In the genomic region with DNA sequence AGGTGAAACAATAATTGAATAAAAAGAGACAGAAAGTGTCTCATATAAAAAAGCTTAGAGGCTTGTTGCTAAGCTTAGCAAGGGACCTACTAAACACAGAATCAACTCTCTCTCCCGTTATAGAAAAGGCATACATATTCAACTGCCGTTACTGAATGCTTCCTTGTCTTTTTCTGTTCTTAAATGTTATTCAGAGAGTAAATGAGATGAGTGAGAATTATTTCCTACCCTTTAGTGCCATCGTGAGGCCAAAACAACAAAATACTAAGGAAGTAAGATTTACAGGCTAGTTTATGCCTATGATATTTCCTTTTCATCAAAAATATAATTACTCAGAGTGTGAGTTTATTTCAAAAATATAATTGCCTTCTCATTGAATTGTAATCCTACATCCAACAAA, we compare ENCODE assay signal across 14 mouse cellular contexts.
DNase-seq lines count a peak whose midpoint lies in the region; ATAC-seq and TF ChIP-seq lines count a peak whose summit lies in the region.
"Had no signal": no experiment of that assay in that cellular context is flagged by ENCODE, and none has a peak within 500 bp of the region (broad histone marks: within the 10 kb centered on the region; RNA-seq: fewer than 3 reads in every experiment).

No protein-coding gene starts in this region.

- no peak for DNase-seq in forebrain, embryonic 10.5 days (ENCODE audit: extremely low spot score, low spot score)
- peak; percentile 11 for DNase-seq in limb, embryonic 14.5 days (ENCODE audit: low spot score)
- DNase-seq in limb, embryonic 10.5 days (ENCODE audit: low spot score) = no peak
- peak; percentile 13 for DNase-seq in Muller cell, postnatal 12 days (ENCODE audit: inconsistent ontology term)
- peak; percentile 62 for DNase-seq in hindbrain, postnatal 0 days (ENCODE audit: low spot score)
- no peak for DNase-seq in thymus, postnatal 10 days (ENCODE audit: low spot score in 2 of 2)
- DNase-seq in ovary, adult 18-20 months (ENCODE audit: low spot score) = no peak
- DNase-seq: cerebellum, adult 11 months; heart, postnatal 4 days; left cerebral cortex, postnatal 4 days; lung, adult 18-20 months; thymus, postnatal 14 days had no signal

- no peak overlapping the region for H3K4me3 ChIP-seq in forebrain, embryonic 15.5 days
- H3K4me3 ChIP-seq in forebrain, embryonic 10.5 days = no peak overlapping the region
- no peak overlapping the region for H3K4me3 ChIP-seq in limb, embryonic 14.5 days (replicated peaks; ENCODE audit: low read length)
- no peak overlapping the region for H3K4me3 ChIP-seq in limb, embryonic 10.5 days
- no peak overlapping the region for H3K4me3 ChIP-seq in hindbrain, postnatal 0 days (ENCODE audit: low read length)
- H3K4me3 ChIP-seq: embryonic facial prominence, embryonic 13.5 days had no signal

- no peaks in the 10 kb centered on the region for H3K36me3 ChIP-seq in forebrain, embryonic 15.5 days
- no peaks in the 10 kb centered on the region for H3K36me3 ChIP-seq in forebrain, embryonic 10.5 days (replicated peaks)
- H3K36me3 ChIP-seq in limb, embryonic 14.5 days (ENCODE audit: control insufficient read depth, insufficient read depth, low read length) = no peaks in the 10 kb centered on the region
- no peaks in the 10 kb centered on the region for H3K36me3 ChIP-seq in limb, embryonic 10.5 days
- no peaks in the 10 kb centered on the region for H3K36me3 ChIP-seq in hindbrain, postnatal 0 days (ENCODE audit: insufficient read depth, low read length)
- H3K36me3 ChIP-seq: embryonic facial prominence, embryonic 13.5 days had no signal

- H3K4me2 ChIP-seq in forebrain, embryonic 15.5 days (replicated peaks) = no peak overlapping the region
- no peak overlapping the region for H3K4me2 ChIP-seq in limb, embryonic 14.5 days (replicated peaks; ENCODE audit: low read depth, low read length, severe bottlenecking)
- no peak overlapping the region for H3K4me2 ChIP-seq in hindbrain, postnatal 0 days (ENCODE audit: low read depth, low read length)
- H3K4me2 ChIP-seq: embryonic facial prominence, embryonic 13.5 days had no signal

- no peaks in the 10 kb centered on the region for H3K4me1 ChIP-seq in forebrain, embryonic 15.5 days
- no peaks in the 10 kb centered on the region for H3K4me1 ChIP-seq in forebrain, embryonic 10.5 days
- no peaks in the 10 kb centered on the region for H3K4me1 ChIP-seq in limb, embryonic 14.5 days (ENCODE audit: control insufficient read depth, insufficient read depth, low read length)
- H3K4me1 ChIP-seq in limb, embryonic 10.5 days = no peaks in the 10 kb centered on the region
- H3K4me1 ChIP-seq in hindbrain, postnatal 0 days (ENCODE audit: insufficient read depth, low read length) = no peaks in the 10 kb centered on the region
- H3K4me1 ChIP-seq: embryonic facial prominence, embryonic 13.5 days had no signal

- no peaks in the 10 kb centered on the region for H3K27me3 ChIP-seq in forebrain, embryonic 15.5 days
- H3K27me3 ChIP-seq in forebrain, embryonic 10.5 days (ENCODE audit: poor library complexity, severe bottlenecking) = no peaks in the 10 kb centered on the region
- no peaks in the 10 kb centered on the region for H3K27me3 ChIP-seq in limb, embryonic 14.5 days (ENCODE audit: control insufficient read depth, insufficient read depth, low read length)
- H3K27me3 ChIP-seq in limb, embryonic 10.5 days (ENCODE audit: low read depth, poor library complexity, severe bottlenecking) = no peaks in the 10 kb centered on the region
- H3K27me3 ChIP-seq in hindbrain, postnatal 0 days (ENCODE audit: insufficient read depth, low read length) = no peaks in the 10 kb centered on the region
- H3K27me3 ChIP-seq: embryonic facial prominence, embryonic 13.5 days had no signal

- no peaks in the 10 kb centered on the region for H3K9me3 ChIP-seq in forebrain, embryonic 15.5 days
- no peaks in the 10 kb centered on the region for H3K9me3 ChIP-seq in forebrain, embryonic 10.5 days
- no peaks in the 10 kb centered on the region for H3K9me3 ChIP-seq in limb, embryonic 14.5 days (ENCODE audit: control insufficient read depth, low read length)
- H3K9me3 ChIP-seq in limb, embryonic 10.5 days (replicated peaks) = no peaks in the 10 kb centered on the region
- no peaks in the 10 kb centered on the region for H3K9me3 ChIP-seq in hindbrain, postnatal 0 days (ENCODE audit: low read length)
- H3K9me3 ChIP-seq: embryonic facial prominence, embryonic 13.5 days had no signal

- H3K9ac ChIP-seq in forebrain, embryonic 15.5 days (replicated peaks) = no peak overlapping the region
- no peak overlapping the region for H3K9ac ChIP-seq in limb, embryonic 14.5 days (ENCODE audit: low read depth, low read length, severe bottlenecking)
- H3K9ac ChIP-seq in hindbrain, postnatal 0 days (replicated peaks; ENCODE audit: low read length) = no peak overlapping the region
- H3K9ac ChIP-seq: embryonic facial prominence, embryonic 13.5 days had no signal

- 23% methylated on average over 3 of the region's 3 CpGs for WGBS in forebrain, embryonic 15.5 days
- 63% methylated on average over 3 of the region's 3 CpGs for WGBS in forebrain, embryonic 10.5 days
- WGBS in limb, embryonic 14.5 days = 38% methylated on average over 3 of the region's 3 CpGs
- WGBS in limb, embryonic 10.5 days = 66% methylated on average over 3 of the region's 3 CpGs
- 22% methylated on average over 3 of the region's 3 CpGs for WGBS in hindbrain, postnatal 0 days

- no peak for TF ChIP-seq POLR2A in limb, embryonic 14.5 days (IDR thresholded peaks at IDR 0.05; ENCODE audit: borderline replicate concordance, extremely low read depth, insufficient read depth, insufficient read length)

- no peak overlapping the region for H3K27ac ChIP-seq in forebrain, embryonic 15.5 days (replicated peaks)
- H3K27ac ChIP-seq in forebrain, embryonic 10.5 days = no peak overlapping the region
- no peak overlapping the region for H3K27ac ChIP-seq in limb, embryonic 14.5 days (replicated peaks; ENCODE audit: low read depth, low read length)
- no peak overlapping the region for H3K27ac ChIP-seq in limb, embryonic 10.5 days
- no peak overlapping the region for H3K27ac ChIP-seq in hindbrain, postnatal 0 days
- H3K27ac ChIP-seq: embryonic facial prominence, embryonic 13.5 days had no signal

- TF ChIP-seq CTCF in hindbrain, postnatal 0 days (IDR thresholded peaks at IDR 0.05; ENCODE audit: low read depth) = peak; percentile 51

- ATAC-seq in forebrain, embryonic 15.5 days (replicated peaks) = peak; percentile 63; the same call in 1 of the 2 replicates
- no peak for ATAC-seq in limb, embryonic 14.5 days (ENCODE audit: low FRiP score, low read depth)
- no peak for ATAC-seq in hindbrain, postnatal 0 days

Comparison
In these comparisons a context has a peak if more than half of its experiments do, and no peak if none do; other contexts are left out.
1. DNase-seq: peak in limb, embryonic 14.5 days (single experiment), Muller cell, postnatal 12 days (single experiment) and hindbrain, postnatal 0 days (single experiment); none in forebrain, embryonic 10.5 days (single experiment), limb, embryonic 10.5 days (single experiment), thymus, postnatal 10 days (0 of 2) and ovary, adult 18-20 months (single experiment).